Mouse (Mus musculus): ENCODE results near the gene Zfp12. TPM values are rescaled to one million over a fixed set of nuclear protein-coding genes. Genes with fewer than 3 reads are reported as not detected.

The Zfp12 gene
- total and polyA plus RNA-seq, 3 experiments, result 15.2 to 56.3 (median 17.3) TPM

GRCm38 (mm10) chr5:143213832-143214231 is 21.1 kb upstream of the Zfp12 start:
- TF ChIP-seq MAX (IDR thresholded peaks at IDR 0.05; ENCODE audit: low read length), result no peak
- no peak for TF ChIP-seq MYB (IDR thresholded peaks at IDR 0.05; ENCODE audit: low read depth, low read length)
- no peak for TF ChIP-seq POLR2A (IDR thresholded peaks at IDR 0.05; ENCODE audit: control insufficient read depth in 1 of 2, insufficient read depth in 1 of 2, low read depth in 1 of 2, low read length in 2 of 2, poor library complexity in 1 of 2)
- TF ChIP-seq ZC3H11A (IDR thresholded peaks at IDR 0.05; ENCODE audit: low read depth, low read length), result no peak
- TF ChIP-seq MXI1 (IDR thresholded peaks at IDR 0.05; ENCODE audit: low read depth, low read length), result no peak
- TF ChIP-seq MEF2A (IDR thresholded peaks at IDR 0.05; ENCODE audit: extremely low read depth, insufficient replicate concordance, low read depth, low read length, poor library complexity, severe bottlenecking), result no peak
- TF ChIP-seq GATA1 (IDR thresholded peaks at IDR 0.05; ENCODE audit: low read depth, low read length), result no peak
- no peak for TF ChIP-seq RCOR1 (IDR thresholded peaks at IDR 0.05; ENCODE audit: low read depth, low read length)
- TF ChIP-seq MAFK (IDR thresholded peaks at IDR 0.05; ENCODE audit: borderline replicate concordance, low read depth, low read length), result no peak
- TF ChIP-seq NRF1 (IDR thresholded peaks at IDR 0.05; ENCODE audit: insufficient read depth, low read depth, low read length, poor library complexity, severe bottlenecking), result no peak
- no peak for TF ChIP-seq ETS1 (IDR thresholded peaks at IDR 0.05; ENCODE audit: low read depth, low read length)
- TF ChIP-seq ELF1 (IDR thresholded peaks at IDR 0.05; ENCODE audit: low read depth, low read length), result no peak
- TF ChIP-seq TAL1 (IDR thresholded peaks at IDR 0.05; ENCODE audit: low read length), result no peak
- no peak for TF ChIP-seq GABPA (IDR thresholded peaks at IDR 0.05; ENCODE audit: low read depth, low read length)
- no peak for TF ChIP-seq E2F4 (IDR thresholded peaks at IDR 0.05; ENCODE audit: borderline replicate concordance, low read depth, low read length)
- TF ChIP-seq CHD2 (IDR thresholded peaks at IDR 0.05; ENCODE audit: low read length), result no peak
- TF ChIP-seq ZKSCAN1 (IDR thresholded peaks at IDR 0.05; ENCODE audit: low read depth, low read length), result no peak

GRCm38 (mm10) chr5:143220996-143221395 is 14.0 kb upstream of the Zfp12 start:
- no peaks in the 10 kb centered on the region for H3K36me3 ChIP-seq (ENCODE audit: control insufficient read depth in 1 of 2, insufficient read depth in 2 of 2, low read length in 2 of 2)
- TF ChIP-seq MAX (IDR thresholded peaks at IDR 0.05; ENCODE audit: low read length) (no peak), GABPA (IDR thresholded peaks at IDR 0.05; ENCODE audit: low read depth, low read length) (no peak), POLR2AphosphoS2 (IDR thresholded peaks at IDR 0.05; ENCODE audit: low read length) (no peak), ETS1 (IDR thresholded peaks at IDR 0.05; ENCODE audit: low read depth, low read length) (no peak), CHD2 (IDR thresholded peaks at IDR 0.05; ENCODE audit: low read length) (no peak), POLR2A (IDR thresholded peaks at IDR 0.05; ENCODE audit: control insufficient read depth in 1 of 2, insufficient read depth in 1 of 2, low read depth in 1 of 2, low read length in 2 of 2, poor library complexity in 1 of 2) (no peak), ELF1 (IDR thresholded peaks at IDR 0.05; ENCODE audit: low read depth, low read length) (no peak), POLR2AphosphoS5 (IDR thresholded peaks at IDR 0.05; ENCODE audit: borderline replicate concordance, low read depth, low read length) (no peak), ZKSCAN1 (IDR thresholded peaks at IDR 0.05; ENCODE audit: low read depth, low read length) (no peak), CHD1 (IDR thresholded peaks at IDR 0.05; ENCODE audit: low read depth, low read length) (no peak), MYB (IDR thresholded peaks at IDR 0.05; ENCODE audit: low read depth, low read length) (no peak), TCF12 (IDR thresholded peaks at IDR 0.05; ENCODE audit: low read depth, low read length) (no peak)
- no peaks in the 10 kb centered on the region; a peak in 1 of 4 replicates for H3K27me3 ChIP-seq (ENCODE audit: control insufficient read depth in 1 of 2, insufficient read depth in 2 of 2, low read length in 2 of 2)
- no peak overlapping the region for H3K9ac ChIP-seq (ENCODE audit: control insufficient read depth, low read depth, low read length, poor library complexity, severe bottlenecking)
- no peak overlapping the region for H3K27ac ChIP-seq (ENCODE audit: control insufficient read depth, low read depth, low read length)
- no peak for DNase-seq (ENCODE audit: low read depth, low spot score)
- H3K79me2 ChIP-seq (ENCODE audit: control insufficient read depth, insufficient read depth, low read length, poor library complexity), result no peaks in the 10 kb centered on the region
- H3K4me3 ChIP-seq (ENCODE audit: control insufficient read depth in 1 of 2, insufficient read depth in 1 of 2, low read depth in 2 of 2, low read length in 2 of 2), result no peak overlapping the region
- H3K9me3 ChIP-seq (replicated peaks; ENCODE audit: insufficient read depth, low read length), result no peaks in the 10 kb centered on the region
- H3K4me1 ChIP-seq (ENCODE audit: control insufficient read depth in 1 of 2, insufficient read depth in 2 of 2, low read length in 2 of 2), result no peaks in the 10 kb centered on the region

More at GRCm38 (mm10) chr5:143213832-143214231, 21.1 kb upstream of the Zfp12 start:
- Histone ChIP-seq H3K4me1 (ENCODE audit: control insufficient read depth in 1 of 2, insufficient read depth in 2 of 2, low read length in 2 of 2) (no peaks in the 10 kb centered on the region), H3K27ac (ENCODE audit: control insufficient read depth, low read depth, low read length) (no peak overlapping the region), H3K9ac (ENCODE audit: control insufficient read depth, low read depth, low read length, poor library complexity, severe bottlenecking) (no peak overlapping the region), H3K4me3 (ENCODE audit: control insufficient read depth in 1 of 2, insufficient read depth in 1 of 2, low read depth in 2 of 2, low read length in 2 of 2) (no peak overlapping the region), H3K27me3 (ENCODE audit: control insufficient read depth in 1 of 2, insufficient read depth in 2 of 2, low read length in 2 of 2) (peaks cover 0 to 3% of the 10 kb centered on the region in 2 experiments; a peak in 3 of 4 replicates), H3K79me2 (ENCODE audit: control insufficient read depth, insufficient read depth, low read length, poor library complexity) (no peaks in the 10 kb centered on the region), H3K36me3 (ENCODE audit: control insufficient read depth in 1 of 2, insufficient read depth in 2 of 2, low read length in 2 of 2) (no peaks in the 10 kb centered on the region), H3K9me3 (replicated peaks; ENCODE audit: insufficient read depth, low read length) (no peaks in the 10 kb centered on the region)
- DNase-seq (ENCODE audit: low read depth, low spot score), result no peak
